Mouse (Mus musculus): ENCODE measurements at regions not wholly inside any gene's neighbourhood (a gene's known extent, or its start where the extent isn't known, plus 50 kb on each side); places are given as distances from the start of the nearest gene placed in this dataset.

DNA sequence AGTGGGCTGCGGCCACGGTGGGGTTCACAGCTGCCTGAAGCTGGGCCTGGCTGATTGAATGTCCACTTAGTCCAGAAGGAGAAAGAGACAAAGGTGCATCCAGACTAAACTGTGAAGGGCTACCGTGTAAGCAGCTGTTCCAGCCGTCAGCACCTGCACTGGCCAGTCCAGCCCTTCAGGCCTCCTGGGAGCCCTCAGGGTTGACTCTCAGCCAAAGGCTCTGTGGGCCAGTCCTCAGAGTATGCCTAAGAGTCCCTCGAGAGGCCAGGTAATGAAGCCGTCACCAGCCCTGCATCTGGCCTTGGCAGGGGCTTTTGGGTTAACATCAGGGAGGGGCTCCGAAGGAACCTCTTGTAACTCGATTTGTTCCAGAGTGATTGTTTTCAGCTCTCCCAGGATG lies 187.4 kb downstream of the Gpd2 start:
- no peak for DNase-seq

DNA sequence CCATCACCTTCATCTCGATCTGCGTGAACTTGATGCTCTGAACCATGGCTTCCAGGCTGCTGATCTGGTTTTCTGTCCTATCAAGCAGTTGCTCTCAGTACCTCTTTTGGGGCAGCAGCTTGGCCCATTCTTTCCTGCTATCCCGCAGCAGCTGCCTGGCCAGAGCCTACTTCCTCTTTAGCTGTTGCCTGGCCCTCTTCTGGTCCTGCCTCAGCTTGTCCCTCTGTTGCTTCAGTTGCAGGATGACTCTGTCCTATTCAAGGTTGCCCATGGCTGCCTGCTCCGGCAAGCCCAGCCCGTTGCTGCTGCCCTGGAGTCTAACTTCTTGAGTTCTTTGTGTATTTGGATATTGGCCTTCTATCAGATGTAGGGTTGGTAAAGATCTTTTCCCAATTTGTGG lies 188.0 kb downstream of the Gpd2 start:
- no peak for DNase-seq

DNA sequence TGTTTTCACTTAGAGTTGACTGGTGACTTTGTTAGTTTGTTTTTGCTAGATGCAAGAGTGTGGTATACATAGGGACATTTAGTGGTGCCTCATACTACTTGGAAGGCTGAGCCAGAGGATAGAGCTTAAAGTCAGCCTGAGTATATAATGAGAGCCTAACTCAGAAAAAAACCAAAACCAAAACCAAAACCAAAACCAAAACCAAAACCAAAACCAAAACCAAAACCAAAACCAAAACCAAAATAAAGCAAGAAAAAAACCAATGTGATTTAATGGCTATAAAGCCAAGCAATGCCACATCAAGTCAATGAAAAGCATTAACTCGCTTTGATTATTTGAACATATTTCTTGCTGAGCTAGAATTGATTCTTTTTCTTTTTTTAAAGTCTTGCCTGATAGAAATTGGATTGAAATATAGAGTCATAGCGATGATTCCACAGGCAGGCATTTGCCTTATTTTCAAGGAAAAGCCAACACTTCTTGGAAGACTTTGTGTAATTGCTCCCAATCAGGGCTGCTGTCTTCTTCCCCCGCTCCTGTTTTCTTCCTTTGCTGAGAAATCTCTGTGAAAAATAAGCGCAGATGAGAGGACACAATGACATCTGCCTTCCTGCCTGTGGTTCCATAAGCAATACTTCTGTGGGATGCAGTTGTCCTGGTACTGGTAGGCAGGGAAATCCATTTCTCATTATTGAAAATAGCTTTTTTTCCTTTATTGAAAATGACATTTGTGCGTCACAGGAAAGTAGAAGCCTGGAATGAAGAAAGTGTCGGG lies 213.7 kb downstream of the Gpd2 start:
- DNase-seq: no peak

DNA sequence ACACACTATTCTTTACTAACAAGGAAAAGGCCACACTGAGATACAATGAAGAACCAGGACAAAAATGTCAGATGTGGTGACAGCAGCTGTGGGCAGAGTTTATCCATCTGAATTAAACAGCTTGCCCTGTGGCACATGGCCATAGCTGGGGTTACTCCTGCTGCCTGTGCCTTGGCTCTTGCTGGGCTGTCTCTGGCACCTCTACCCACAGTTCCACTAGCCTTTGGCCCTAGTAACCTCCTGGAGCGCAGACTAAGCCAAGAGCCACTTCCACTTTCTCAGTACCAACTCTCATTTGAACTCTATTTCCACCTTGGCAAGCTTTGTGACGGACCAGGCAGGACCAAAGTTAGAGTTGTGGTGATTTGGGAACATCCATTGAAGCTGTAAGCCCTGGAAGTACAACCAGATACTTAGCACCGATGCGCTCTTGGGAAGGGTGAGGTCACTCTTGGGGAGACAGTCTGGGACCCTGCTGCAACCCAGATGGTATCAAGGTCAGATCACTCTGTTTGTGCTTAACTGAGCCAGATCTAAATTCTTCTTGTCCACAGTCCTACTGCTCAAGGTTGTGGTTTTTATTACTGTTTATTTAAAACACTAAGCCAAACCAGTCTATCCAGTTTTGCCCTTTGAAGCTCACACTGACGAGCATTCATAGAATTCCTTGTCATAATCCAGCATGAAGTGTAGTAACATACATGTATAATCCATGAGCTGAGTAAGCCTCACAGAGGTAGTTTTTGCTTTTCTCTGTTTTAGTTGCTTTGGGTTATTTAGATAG lies 216.7 kb downstream of the Gpd2 start:
- peak; percentile 71 for DNase-seq

DNA sequence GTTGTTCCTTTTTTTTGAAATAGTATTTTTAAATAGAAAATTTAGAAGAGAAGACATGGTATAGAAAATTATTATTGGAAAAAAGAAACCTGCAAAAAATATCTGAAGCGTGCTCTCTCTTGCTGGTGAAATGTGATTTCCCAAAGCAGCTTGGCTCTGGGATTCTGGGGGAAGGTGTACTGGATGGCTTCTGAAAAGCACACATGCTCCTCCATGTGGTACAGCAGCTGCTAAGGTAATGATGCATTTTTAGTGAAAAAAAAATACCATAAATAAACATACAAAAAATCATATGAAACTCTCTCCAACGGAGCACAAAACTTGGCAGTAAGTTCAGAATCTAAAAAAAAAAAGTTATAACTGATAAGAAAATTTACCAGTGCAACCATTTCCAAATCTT lies 222.5 kb downstream of the Gpd2 start:
- no peak for DNase-seq

DNA sequence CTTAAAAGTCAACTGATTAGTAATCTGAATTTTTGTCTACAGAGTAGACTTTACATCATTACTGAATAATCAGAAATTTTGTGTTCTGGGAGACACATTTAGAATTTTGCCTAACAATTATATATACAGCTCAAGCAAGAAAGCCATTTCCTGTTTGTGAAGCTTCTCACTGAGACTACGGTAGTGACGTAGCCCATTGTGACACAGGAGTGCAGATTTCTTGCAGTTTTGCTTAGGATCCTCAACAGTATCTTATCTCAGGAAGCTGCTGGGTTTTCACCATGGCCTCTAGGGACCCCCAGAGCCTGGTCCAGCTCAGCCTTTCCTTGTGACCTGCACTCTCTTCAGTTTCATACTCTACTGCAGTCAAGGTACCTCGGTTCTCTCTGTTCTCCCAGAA lies 236.4 kb downstream of the Gpd2 start:
- DNase-seq: no peak

DNA sequence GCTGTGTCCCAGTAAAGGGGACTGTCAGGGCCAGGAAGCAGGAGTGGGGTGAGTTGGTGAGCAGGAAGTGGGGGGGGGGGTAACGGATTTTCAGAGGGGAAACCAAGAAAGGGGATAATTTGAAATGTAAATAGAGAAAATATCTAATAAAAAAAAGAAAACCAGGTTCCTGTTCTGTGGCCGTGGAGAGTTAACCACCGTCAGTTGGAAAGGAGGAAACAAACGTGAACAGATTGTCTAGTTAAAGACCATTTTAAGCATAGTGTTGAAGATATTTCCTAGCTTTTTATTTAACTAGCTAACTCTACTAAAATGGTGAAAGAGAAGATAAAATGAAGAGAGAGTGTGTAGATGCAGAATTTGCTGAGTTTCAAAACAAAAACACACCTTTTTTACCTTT lies 254.7 kb downstream of the Gpd2 start:
- DNase-seq: no peak

DNA sequence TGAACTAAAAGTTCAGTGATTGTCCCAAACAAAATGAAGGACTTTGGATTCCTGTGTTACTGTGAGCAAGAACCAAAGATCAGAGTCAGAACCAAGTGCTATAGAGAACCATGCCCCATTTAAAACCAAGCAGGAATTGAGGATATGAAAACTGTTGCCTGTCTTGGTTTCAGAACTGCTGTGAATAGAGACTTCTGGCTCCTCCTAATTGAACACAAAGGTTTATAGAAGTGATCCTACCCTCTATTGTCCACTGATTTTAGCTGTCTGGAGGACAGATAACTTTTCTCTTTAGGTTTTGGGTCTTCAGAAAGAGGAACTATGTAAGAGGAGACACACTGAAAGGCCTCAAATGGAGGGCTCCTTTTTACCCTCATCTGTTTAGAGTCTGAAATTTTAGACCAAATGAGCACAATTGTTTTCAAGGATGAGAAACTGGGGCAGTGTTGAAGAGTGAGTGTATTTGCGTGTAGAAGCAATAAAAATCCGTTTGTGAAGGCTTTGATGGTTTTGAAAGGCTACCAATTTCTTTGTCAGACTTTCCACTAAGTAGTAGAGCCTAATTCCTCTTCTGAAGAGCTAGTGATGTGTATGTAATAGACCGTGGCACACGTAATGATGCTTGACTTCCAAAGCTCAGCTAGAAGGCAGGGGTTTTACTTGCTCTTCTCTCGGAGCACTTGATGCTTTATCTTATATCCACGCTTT lies 255.6 kb downstream of the Gpd2 start:
- no peak for DNase-seq

DNA sequence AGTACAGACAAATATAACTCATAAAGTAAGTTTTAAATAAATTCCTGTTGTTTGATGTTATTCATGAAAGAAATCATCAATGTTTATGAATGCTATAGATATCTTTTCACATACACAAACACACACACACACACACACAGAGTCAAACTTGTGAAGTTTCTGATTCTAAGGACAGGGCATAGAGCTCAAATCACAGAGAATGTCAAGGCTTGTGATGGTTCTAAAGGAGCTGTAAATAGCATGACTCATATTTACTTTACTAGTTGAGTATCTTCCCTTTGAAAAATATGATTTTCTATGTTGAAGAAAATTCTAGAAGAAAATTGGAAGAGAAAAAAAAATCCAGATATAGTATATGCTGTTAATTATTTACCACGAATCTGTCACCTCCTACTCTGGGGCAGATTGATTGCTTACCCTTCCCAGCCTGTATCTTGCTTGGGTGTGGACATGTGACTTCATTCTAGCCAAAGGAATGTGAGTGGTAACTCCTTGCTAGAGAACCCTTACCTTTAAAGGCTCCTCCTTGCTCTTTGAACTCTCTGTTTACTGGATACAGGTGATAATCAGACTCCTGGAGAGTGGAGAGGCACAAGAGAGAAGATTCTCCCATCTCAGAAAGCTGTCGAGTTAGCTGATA lies 259.0 kb downstream of the Gpd2 start:
- DNase-seq: no peak

DNA sequence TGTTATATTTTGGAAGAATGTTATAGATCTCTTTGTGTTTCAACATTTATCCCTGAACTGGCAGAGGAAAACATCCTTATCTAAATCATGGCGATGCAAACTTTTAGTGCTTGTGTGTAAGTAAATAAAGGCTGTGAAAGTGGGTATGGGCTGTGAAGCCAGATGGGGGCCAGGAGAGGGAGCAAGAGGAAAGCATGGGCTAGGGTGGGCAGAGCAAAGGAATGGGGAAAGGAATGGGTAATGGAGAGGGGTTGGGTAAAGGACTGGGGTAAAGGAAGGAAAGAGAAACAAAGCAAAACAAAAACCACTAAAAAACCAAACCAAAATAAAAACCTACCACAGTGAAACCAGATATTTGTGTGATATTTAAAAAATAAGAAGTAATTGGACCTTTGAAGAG lies 260.5 kb downstream of the Gpd2 start:
- DNase-seq: no peak

DNA sequence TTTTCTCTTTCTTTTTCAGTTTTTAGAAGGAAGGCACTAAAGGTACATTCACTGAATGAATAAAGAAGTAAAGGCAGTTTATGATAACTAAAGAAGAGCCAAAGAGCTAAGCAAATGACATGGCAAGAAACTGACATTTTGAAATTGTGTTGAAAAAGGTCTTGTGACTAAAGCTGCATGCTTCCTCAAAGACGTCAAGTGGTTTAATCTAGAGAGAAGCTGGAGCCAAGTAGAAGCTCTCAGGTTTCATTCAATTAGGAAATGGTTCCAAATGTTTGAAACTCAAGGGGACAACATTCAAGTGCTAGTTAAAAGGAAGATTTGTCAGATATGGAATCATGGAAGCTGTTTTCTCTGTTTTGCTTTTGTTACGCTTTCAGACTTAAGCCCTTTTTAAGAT lies 267.2 kb downstream of the Gpd2 start:
- no peak for DNase-seq

DNA sequence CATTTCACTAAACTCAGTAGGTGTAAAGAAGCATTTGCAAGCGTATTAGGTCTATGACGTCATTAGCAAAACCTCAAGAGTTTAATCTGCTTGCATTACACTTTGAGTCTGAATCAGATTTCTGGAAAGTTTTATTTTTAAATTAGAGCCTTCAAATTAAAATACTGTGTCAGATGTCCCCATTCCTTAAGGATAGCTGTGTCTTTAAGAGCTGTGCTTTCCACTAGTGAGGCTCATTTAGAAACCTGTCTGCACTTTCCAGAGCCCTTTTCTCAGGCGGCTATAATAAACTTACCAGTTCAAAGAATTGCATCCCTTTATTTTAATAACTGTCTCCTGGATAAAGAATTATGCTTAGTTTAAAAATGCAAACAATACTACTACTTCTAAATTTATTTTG lies 285.0 kb downstream of the Gpd2 start:
- DNase-seq: no peak

DNA sequence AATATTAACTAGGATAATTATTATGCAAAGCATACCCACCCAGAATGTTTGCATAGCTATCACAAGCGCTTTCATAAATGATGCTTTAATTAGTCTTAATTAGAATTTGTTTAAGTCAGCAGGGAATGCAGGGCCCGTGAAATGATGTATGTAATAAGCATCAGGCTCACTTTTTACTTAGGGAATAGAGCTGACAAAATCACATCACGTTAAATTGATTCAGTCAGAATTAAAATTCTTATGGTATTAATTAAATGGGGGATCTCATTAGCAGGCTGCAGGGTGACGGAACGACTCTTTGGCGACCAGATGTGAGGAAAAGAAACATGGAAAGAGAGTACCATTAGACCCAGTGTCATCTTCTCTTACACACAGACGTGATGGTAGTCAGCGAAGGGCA lies 285.5 kb downstream of the Gpd2 start:
- no peak for DNase-seq

DNA sequence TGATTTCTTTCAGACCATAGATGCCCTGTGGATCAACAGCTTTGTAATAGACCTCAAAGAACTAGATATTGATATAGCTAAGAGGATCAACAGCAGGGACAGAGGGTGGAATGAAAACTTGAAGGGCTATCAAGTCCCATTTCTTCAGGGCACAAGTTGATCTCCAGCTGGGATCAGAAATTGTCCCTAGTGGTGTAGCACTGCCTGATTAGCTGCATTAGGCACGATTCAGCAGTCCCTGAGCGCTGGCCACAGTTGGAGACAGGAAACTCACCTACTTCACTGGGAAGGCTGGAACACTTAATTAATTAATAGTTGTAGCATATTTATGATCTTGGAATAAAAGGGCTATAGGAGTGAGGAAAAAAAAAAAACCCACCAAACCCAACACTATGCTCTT lies 290.5 kb downstream of the Gpd2 start:
- no peak for DNase-seq

DNA sequence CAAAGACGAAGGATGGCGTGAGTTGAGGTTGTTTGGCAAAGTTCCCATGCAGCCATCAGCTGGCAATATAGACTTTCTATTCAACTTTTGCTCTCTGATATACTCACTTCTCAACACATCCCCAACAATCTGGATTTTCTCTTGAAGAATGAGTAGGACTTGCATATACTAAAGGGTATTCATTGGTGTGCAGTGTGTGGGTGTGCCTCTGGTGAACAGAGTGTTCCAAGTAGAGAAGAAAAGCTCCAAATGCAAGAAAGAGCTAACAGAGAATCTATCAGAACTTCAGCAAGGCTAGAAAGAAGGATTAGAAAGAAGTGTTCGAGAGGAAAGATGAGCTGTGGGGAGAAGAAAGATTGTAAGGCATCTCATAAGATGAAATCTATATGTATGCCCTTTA lies 302.4 kb downstream of the Gpd2 start:
- DNase-seq: no peak

DNA sequence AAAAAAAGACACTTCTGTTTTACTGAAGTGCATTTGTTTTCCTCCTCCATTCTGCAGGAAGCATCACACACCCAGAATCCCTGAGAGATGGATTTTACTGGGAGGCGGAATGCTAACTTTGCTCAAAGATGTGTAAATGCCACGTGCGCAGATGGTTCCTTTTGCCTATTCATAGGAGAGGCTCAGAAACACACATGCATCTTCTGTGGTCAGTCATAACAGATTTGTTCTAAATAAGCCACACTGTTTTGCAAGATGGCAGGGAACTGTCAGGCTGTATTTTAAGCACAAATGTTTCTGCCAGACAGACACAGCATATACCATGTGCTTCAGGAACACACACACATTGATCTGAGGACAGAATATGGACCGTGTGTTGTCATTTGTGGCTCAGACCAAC lies 327.8 kb downstream of the Gpd2 start:
- no peak for DNase-seq

DNA sequence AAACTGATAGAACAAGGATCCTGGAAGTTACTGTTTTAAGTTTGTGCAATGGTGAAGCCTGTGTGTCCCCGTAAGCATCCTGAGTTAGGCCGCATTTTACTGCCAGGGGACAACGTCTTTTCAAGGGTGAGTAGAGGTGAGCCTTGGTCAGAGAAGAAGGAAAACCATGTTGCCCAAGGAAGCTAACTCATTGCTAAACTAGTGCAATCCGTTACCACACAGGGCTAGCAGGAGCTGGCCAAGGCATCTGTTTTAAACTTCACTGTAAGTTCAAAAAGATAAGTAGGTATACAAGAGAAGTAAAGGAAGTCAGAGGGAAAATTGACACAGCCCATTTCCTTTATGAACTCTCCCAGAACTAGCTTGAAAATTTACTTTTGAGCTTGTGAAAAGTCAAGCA lies 328.7 kb downstream of the Gpd2 start:
- DNase-seq: no peak

DNA sequence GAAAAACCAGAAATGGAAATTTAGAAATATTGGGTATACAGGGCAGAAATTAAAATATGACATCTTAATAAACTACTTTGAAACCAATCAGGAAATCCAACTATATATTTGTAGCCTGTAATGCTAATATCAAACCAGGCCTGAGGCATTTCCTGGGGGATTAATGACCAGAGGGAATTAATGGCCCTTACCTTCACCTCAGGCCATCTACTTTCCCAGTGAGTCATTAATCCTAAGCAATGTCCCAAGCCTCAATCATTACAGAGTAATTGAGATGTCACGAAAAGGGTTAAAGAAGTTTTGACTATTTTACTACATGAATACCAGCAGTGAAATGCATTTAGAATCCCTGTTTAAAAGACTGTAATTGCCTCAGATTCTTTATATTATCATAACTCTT lies 329.7 kb downstream of the Gpd2 start:
- no peak for DNase-seq

DNA sequence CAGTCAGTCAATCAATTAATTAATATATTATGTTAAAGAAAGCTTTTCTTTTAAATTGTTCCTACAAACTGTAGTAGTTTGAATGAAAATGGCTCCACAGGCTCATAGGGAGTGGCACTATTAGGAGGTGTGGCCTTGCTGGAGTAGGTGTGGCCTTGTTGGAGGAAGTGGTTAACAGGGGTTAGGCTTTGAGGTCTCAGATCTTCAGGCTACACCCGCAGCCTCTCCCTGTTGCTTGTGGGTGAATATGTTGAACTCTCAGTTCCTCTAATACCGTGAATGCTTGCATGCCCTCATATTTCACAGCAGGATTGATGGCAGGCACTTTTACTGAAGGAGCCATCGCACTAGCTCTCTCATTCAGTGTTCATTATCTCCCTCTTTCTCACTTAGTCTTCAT lies 349.6 kb downstream of the Gpd2 start:
- DNase-seq: no peak

DNA sequence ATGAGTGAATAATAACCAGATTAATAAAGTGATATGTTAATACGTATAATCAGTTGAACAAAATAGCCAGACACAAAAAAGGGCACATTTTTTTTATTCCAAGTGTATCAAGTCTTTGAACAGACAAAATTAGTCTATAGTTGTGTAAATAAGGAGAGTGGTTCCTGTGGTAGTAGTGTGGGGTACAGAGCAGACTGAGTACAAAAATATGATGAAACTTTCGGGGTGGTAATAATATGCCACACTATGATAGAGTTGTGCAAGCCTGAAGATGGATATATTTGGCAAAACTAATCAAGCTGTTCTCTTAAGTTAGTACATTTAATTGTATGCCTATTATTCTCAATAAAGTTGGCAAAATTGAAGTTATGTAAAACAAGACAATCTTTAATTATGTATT lies 356.1 kb downstream of the Gpd2 start:
- DNase-seq: no peak

DNA sequence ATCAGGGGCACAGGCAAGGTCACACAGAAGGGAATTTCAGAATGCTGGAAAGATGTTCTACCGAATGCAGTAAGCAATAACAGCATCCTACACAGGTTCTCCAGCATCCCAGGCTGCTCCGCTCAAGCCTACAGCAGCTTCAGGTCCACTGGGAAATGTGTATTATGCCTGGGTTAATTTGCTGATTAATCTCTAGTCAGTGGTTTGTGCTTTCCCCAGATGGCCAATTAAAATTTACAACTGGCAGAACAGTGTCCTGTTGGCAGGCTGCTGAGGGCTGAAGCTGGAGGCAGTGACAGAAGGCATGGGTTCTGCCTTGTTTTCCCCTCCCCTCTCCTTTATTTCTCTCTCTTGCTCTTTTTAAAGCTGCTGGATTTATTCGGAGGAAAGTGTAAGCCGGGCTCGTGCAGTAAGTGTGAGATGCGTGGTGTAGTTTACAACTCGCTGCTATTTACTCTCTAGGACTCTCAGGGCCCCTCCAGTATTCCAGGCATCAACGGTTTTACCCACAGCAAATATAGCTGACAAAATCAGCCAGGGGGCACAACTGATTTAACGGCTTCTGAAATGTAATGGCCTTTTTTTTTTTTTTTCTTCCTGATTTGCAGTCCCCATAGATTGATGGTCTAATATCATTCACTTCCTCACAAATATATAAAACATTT lies 360.4 kb downstream of the Gpd2 start:
- no peak for DNase-seq

DNA sequence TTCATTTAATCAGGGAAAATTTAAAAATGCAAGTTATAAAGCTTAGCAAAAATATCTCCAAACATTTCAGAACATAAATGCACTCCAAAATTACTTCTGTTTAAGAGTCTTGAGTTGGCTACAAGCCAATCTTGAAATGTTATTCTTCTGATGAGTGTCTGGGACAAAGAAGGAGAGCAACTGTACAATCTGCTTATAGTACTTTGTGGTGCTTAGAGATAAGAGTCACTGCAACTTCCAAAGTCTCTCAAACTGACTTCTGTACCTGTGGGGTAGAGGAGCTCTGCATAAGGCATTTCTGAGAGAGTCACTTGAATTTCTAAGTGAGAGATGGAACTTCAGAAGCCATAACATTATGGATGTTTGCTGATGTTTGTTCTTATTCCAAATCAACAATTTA lies 374.2 kb downstream of the Gpd2 start:
- no peak for DNase-seq

DNA sequence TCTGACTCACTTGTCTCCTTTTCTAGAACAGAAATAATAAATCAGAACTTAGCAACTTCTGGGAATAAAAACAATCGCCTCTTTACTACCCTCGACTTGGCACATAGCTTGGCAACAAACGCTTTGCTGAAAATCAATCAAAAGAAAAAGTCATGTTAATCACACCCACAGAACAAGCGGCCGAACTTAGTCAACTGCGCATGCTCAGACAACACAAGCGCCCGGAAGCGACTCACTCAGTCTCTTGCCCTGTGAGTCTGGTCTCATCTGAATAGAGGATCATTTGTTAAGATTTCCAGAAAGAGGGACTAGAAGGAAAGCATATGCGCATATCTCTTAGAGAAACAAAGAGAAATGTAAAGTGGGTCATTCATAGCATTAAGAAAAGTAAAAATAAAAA lies 375.8 kb downstream of the Gpd2 start:
- DNase-seq: no peak

Measured in kidney, adult 11 months (tissue).